Mouse (Mus musculus) 3T3-L1 (cell line): ENCODE data around the gene Ngf.

Source experiments
- DNase-seq: peaks from one replicate; pipeline ENCODE4 v3.0.0-alpha.2; 2015; ENCODE audit warnings: low read depth, low spot score

Gene Ngf

DNA sequence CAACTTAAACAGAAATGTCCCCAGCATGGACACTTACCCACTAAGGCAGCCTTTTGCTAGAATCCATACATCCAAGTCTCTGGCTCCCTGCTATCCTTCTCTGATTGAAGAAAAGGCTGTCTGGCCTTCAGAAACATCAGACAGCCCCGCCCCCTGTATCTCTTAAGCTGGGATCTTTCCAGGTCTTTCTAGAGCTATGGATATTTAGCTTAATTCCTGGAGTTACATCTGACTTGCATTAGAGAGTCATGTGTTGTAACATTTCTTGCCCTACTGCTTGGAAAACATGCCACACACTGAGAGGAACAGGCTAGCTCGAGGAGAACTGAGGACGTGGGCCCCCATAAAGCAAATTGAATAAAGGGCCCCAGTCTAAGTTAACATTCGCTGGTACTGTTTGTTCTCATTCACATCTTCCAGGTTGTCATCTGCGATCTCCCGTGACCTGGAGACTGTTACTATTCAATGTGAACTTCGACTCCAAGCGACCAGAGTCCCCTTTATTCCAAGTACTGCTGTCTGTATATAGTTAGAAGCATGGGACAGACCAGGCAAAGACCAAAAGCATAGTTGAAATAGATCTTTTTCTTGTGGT lies 38.0 kb downstream of the Ngf start:
- DNase-seq: peak; percentile 60

DNA sequence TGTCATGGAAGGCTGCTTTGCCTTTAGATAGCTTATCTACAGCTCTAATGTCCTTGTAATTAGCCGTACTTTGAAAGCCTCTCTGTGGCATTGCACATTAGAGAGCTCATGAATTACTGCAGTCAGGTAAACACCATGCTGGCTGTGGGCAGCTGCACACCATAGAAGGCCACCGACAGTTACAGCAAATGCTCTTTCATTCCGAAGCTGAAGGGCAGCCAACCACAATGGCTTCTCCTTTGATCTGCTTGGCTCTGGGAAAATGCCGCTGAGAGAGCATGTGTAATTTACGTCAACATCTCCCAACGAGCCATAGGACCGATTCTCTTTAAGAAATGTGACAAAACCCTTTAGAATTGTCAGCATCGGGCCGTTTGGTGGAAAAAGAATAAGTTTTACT lies 38.7 kb downstream of the Ngf start:
- DNase-seq: no peak

DNA sequence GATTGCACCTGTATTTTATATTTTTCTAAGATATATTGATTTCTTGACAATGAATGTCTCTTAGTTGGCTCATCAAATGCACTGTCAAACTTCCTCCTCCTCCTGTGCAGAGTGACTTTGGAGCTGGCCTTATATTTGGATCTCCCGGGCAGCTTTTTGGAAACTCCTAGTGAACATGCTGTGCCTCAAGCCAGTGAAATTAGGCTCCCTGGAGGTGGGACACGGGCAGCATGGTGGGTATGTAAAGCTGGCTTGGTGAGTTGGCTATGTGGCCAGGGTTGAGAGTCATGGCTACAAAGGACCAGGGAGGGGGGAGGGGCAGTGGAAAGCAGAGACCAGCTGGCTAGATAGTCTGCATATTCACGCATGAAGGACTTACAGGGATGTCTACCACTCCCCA lies 39.9 kb downstream of the Ngf start:
- DNase-seq: no peak

DNA sequence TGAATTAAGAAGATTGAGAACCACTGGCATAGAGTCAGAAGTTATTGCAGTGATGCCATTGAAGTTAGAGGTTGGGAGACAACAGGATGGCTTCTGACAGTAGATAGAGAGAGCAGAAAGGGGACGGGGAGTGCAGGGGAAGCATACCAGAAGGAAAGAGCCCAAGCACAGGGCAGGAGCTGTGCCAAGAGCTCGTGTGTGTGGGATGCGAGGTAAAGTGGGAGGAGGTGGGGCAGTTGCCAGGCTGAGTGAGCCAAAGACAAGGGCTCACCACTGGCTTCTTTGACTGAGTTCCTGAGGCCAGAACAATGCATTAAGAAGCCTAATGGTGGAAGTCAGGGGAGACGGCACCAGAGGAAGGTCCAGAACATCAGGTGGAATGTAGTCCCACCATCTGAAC lies 47.2 kb downstream of the Ngf start:
- no peak for DNase-seq

DNA sequence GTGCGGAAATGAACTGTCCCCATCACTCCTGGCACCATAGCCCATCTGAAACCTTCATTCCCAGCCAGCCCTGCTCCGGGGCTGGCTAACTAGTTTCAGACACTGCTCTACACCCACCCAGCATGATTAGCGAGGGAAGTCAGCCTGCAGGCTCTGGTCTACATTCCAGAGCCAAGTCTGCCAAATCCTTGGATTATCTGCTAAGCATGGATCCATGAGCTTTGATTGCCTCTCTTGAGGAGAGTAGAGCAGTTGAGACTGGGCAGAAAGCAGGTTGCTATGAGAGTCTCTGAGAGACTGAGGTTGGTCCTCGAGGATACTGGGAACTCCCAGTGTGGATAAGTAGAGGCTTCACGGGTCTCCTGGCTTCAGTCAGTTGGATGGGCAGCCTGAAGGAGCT lies 51.3 kb downstream of the Ngf start:
- DNase-seq: no peak

DNA sequence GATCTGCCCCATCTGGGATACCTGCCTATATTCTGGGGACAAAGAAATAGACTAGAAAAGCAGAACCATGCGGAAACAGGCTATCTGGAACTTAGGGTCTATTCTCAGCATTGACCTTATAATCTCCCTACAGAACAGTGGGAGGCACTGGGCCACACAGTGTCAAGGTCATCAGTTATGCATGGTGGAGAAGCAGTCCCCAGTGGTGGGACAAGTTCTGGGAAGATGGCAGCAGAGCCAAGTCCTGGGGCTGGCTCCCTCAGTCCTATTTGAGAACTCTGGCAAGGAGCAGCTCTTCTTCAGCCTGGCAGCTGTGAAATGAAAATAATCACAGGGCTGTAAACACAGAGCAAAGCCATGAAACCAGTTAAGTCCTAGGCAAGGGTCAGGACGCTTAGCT lies 54.0 kb downstream of the Ngf start:
- DNase-seq: no peak

DNA sequence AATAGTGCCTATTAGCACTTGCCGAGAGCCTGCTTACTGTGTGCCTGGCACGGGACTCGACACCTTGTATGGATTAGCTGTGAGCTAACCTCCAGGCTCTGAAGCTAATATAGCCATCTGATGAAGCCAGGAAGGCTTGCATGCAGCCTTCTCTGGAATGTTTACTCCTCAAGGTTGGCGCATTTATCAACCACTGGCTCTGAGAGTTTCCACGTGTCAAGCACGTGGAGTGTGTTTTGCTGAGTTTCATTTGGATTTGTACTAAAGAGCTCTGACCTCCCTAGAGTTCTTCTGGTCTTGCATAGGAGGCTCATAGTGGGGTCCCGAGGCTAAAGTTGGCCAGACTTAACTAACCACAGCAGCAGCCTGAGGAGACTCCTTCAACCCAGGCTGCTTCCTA lies 55.2 kb downstream of the Ngf start:
- DNase-seq: no peak

DNA sequence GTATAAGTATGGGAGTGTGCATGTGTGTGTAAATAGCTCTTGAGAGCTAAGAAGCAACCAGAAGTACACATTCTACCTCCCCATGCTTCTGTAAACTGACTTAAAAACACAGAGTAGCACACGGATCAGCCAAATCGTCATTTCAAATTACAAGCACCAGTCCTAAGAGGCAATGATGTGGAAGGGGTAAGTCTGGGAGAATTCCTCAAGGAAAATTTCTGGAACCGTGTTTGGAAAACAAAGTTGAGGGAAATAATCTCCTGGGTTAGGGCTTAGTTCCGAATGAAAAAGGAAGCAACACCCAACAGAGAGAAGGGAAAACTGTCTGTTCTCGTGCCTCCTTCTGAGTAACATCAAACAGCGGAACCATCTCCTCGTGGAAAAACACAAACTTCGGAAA lies 56.1 kb downstream of the Ngf start:
- peak; percentile 44 for DNase-seq

DNA sequence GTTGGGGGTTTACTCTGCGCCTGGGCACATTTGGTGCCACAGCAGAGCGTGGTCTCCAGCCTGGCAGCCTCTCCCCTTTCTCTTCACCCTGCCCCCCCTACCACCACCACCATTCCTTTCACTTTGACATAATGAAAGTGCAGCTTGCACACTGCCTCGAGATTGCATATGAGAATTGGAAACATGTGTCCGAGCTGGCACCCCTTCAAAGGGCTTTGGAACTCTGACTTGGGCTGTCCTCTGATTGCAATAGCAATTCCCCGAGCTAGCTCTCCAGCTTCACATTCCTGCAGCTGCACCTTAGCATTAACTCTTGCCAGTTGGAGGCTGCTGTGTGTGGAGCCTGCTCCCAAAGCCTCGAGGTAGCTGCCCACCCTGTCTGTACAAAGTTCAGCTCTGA lies 56.8 kb downstream of the Ngf start:
- DNase-seq: peak; percentile 97

DNA sequence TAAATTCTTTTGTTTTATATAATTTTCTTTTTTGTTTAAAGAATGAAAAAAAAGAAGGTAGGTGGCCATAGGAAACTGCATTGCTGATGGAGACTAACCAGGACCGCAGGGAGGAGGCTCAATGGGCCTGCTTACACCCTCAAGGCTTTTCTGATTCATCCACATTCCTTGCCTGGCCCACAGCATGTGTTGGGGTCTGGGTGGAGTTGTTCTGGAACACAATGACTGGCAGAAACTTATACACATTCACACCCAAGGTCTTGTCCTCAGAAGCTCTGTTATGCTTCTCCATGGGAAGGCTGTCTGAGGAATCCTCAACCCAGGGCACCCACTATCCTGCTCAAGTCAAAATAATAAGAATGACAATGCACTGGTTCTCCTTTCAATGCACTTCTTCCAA lies 65.0 kb downstream of the Ngf start:
- DNase-seq: peak; percentile 53

DNA sequence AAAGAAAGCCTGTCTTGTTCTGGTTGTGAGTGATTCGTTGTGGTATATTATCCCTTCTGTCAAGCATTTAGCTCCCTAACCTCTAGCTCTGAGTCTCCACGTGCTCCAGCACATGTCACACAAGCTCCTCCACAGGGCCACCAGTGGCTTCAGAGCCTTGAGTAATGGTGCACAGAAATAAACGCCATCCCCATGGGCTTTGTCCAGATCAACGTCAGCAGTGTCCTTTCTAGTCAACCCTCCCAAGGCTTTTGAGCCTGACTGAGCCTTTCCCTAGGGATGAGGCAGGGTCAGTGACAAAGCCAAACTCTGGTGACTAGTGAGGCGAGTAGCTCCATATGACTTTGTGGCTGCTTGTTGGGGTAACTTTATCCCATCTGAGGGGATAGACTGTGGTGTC lies 73.9 kb downstream of the Ngf start:
- no peak for DNase-seq

DNA sequence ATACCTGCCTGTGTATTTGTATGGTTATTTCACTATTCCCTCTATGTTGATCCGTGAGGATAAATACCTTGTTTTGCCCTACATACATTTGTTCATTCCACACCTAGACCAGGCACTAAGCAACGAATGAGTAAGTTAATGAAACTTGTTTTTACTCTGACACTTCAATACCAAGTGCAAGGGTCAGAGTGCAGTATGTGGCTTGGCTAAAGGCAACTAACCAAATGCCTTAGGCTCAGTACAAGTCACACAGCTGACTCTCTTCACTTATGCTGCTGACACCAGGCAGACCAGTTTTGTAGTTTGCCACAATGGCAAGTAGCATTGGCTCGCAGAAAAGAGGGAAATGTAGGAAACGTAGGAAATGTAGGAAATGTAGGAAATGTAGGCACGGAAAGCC lies 77.8 kb downstream of the Ngf start:
- DNase-seq: peak; percentile 11

DNA sequence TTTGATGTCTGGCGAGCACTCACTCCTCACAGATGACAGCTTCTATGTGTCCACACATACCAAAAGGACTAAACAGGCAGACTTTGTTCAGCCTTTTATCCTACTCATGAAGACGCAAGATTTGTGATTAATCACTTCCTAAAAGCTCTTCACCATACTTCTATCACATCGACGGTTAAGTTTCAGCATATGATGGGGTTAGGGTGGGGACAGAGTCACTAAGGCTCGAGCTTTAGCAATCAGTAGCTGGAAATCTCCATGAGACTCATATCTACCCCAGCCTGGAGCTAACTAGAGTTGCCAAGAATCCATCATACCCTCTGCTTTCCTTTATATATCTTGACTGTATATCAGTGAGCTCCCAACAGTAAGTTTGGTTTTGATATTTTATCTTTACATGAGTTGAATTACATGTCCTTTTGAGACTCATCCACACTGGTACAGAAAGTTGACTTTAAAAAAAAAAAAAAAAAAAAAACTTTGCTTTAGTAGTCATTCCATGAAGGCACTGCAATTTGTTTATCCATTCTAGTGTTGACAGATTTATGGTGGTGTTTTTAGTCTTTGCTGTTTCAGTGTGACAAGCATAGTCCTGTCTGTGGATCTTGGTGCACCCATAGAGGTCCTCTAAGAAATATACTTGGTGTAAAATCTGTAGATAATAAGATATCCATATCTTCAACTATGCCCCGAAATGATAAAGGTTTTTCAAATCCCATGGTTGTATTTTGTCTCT lies 84.4 kb downstream of the Ngf start:
- no peak for DNase-seq

DNA sequence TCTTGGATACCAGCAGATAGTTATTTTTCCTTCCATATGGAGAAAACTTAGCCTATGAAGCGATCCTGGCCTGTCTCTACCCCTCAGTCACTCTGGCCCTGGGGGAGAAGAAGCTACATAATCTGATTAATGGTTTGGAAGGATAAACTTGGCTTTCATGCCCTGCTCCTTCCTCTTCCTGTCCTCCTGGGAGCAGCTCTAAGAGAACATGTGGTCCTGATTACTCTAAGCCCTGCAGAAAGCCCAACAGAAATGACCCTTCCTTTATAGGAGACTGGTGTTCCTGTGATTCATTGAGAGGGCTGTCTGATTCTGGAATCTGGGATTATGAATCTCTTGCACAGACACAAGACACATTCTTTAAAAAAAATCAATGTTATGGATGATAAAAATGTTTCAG lies 86.4 kb downstream of the Ngf start:
- peak; percentile 90 for DNase-seq

DNA sequence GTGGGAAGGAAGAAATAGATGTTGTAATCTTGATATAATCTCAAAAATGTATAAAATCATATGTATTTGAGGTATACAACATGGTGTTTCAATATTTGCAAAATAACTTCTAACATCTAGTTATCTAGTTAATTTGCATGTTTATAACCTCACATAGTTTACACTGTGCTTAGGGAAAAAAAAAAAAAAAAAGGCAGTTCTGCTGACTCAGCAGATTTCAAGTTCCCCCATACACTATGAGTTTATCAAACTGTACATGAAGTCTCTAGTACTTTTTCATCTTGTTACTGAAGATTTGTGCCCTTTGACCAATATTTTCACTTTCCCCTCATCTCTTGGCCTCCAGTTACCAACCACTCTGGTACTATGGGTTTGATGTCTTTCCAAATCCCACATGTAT lies 86.9 kb downstream of the Ngf start:
- peak; percentile 26 for DNase-seq
